Mouse (Mus musculus) forebrain, postnatal 0 days (tissue): ENCODE measurements around the gene Atf7ip. TPM values are rescaled to one million over a fixed set of nuclear protein-coding genes. Genes with fewer than 3 reads are reported as not detected.
A peak's percentile ranks its signal among the peaks of the same experiment; 100 is the strongest.

Experiments used
- ATAC-seq: fragments of 200-750 bp; cut with Nextera tagmentation; 2 replicates; pipeline ENCODE4 v1.8.0; 2017; ENCODE audit warnings: mild to moderate bottlenecking, moderate library complexity
- DNase-seq: peaks from one replicate; pipeline ENCODE4 v3.0.0-alpha.2; 2015
- H3K27ac ChIP-seq: fragments of 300-500 bp; sonication (generic); 2 replicates; pipeline ENCODE4 v1.5.1; 2014; ENCODE audit warnings: low read depth, mild to moderate bottlenecking, antibody characterized with exemption, low read length, moderate library complexity, mixed read lengths
- H3K27me3 ChIP-seq: fragments of 300-500 bp; sonication (generic); 2 replicates; pipeline ENCODE4 v1.6.1; 2014; ENCODE audit warnings: mild to moderate bottlenecking, low read length, mixed read lengths; ENCODE audit not compliant: insufficient read depth
- H3K36me3 ChIP-seq: fragments of 300-500 bp; sonication (generic); 2 replicates; pipeline ENCODE4 v1.6.1; 2014; ENCODE audit warnings: mild to moderate bottlenecking, moderate library complexity; ENCODE audit not compliant: insufficient read depth
- H3K4me1 ChIP-seq: fragments of 300-500 bp; sonication (generic); 2 replicates; pipeline ENCODE4 v1.6.1; 2014; ENCODE audit warnings: antibody characterized with exemption; ENCODE audit not compliant: insufficient read depth
- H3K4me2 ChIP-seq: fragments of 300-500 bp; sonication (generic); 2 replicates; pipeline ENCODE4 v1.6.1; 2014; ENCODE audit warnings: low read depth, mild to moderate bottlenecking, moderate library complexity
- H3K4me3 ChIP-seq: fragments of 300-500 bp; sonication (generic); 2 replicates; pipeline ENCODE4 v1.5.1; 2014; ENCODE audit warnings: low read depth, low read length, mixed read lengths
- H3K9ac ChIP-seq: fragments of 300-500 bp; sonication (generic); 2 replicates; pipeline ENCODE4 v1.6.1; 2014; ENCODE audit warnings: mild to moderate bottlenecking
- H3K9me3 ChIP-seq: fragments of 300-500 bp; sonication (generic); 2 replicates; pipeline ENCODE4 v1.6.1; 2016; ENCODE audit warnings: low read length
- CTCF ChIP-seq: sonication (generic); IDR thresholded peaks from 2 replicates; pipeline ENCODE4 v1.5.1; 2016; ENCODE audit warnings: antibody characterized with exemption, control low read depth, low read depth
- WGBS: fragments of 180-500 bp; shearing (Covaris S2); extraction: QIAGEN DNeasy Blood & Tissue Kit; methylation state at CpG from one replicate; pipeline ENCODE4 v1.1.7; 2014; 5-methylcytosine and 5-hydroxymethylcytosine counted together
- polyA plus RNA-seq: library from polyadenylated mRNA; unstranded; fragments of >200 nt; fragmentation: Nextera tagmentation; extraction: Ambion mirVana; gene quantifications from 2 replicates; pipeline ENCODE4 v1.2.1, GENCODE M21; 2015
- total RNA-seq: library from RNA; depleted of rRNA; stranded (reverse); fragments of >200 nt; gene quantifications from 2 replicates; pipeline ENCODE4 v1.2.3, GENCODE M21; 2014

The Atf7ip gene
- total and polyA plus RNA-seq, 2 experiments from 2014 or later = 23.5 to 54.8 TPM

- Histone ChIP-seq H3K9ac (no peak overlapping the region), H3K4me2 (no peak overlapping the region), H3K4me3 (no peak overlapping the region), H3K36me3 (no peaks in the 10 kb centered on the region), H3K4me1 (peaks cover 14% of the 10 kb centered on the region; the same call in 1 of the 2 replicates), H3K27me3 (no peaks in the 10 kb centered on the region), H3K27ac (peak overlapping the region; percentile 91), H3K9me3 (no peaks in the 10 kb centered on the region)
- 52% methylated on average over 14 of the region's 14 CpGs for WGBS
- peak; percentile 89 for TF ChIP-seq CTCF
- ATAC-seq (no peak), DNase-seq (peak; percentile 91)
These were observed 38.8 kb upstream of the Atf7ip start for GRCm38 (mm10) chr6:136466956-136467750.

- WGBS = 48% methylated on average over 5 of the region's 5 CpGs
- Histone ChIP-seq H3K27ac (peak overlapping the region; percentile 91), H3K4me3 (no peak overlapping the region), H3K4me1 (peaks cover 14% of the 10 kb centered on the region; the same call in 1 of the 2 replicates), H3K9ac (peak overlapping the region; percentile 2; the same call in 1 of the 2 replicates), H3K4me2 (no peak overlapping the region), H3K9me3 (no peaks in the 10 kb centered on the region), H3K27me3 (no peaks in the 10 kb centered on the region), H3K36me3 (no peaks in the 10 kb centered on the region)
- ATAC-seq (no peak), DNase-seq (no peak)
- no peak for TF ChIP-seq CTCF
These were observed 38.1 kb upstream of the Atf7ip start for GRCm38 (mm10) chr6:136467837-136468236.

GRCm38 (mm10) chr6:136468401-136468912 lies 37.5 kb upstream of the Atf7ip start:
- TF ChIP-seq CTCF = no peak
- ATAC-seq (peak; percentile 86), DNase-seq (peak; percentile 97)
- Histone ChIP-seq H3K4me2 (no peak overlapping the region), H3K9me3 (no peaks in the 10 kb centered on the region), H3K9ac (no peak overlapping the region), H3K36me3 (no peaks in the 10 kb centered on the region), H3K27ac (peak overlapping the region; percentile 91), H3K4me3 (no peak overlapping the region), H3K4me1 (peaks cover 14% of the 10 kb centered on the region; the same call in 1 of the 2 replicates), H3K27me3 (no peaks in the 10 kb centered on the region)
- WGBS = 3% methylated on average over 12 of the region's 12 CpGs

GRCm38 (mm10) chr6:136468974-136469792 lies 36.8 kb upstream of the Atf7ip start:
- 30% methylated on average over 12 of the region's 12 CpGs for WGBS
- no peak for TF ChIP-seq CTCF

GRCm38 (mm10) chr6:136469807-136470206 lies 36.2 kb upstream of the Atf7ip start:
- WGBS = 71% methylated on average over 9 of the region's 9 CpGs
- no peak for DNase-seq
- Histone ChIP-seq H3K27ac (peak overlapping the region; percentile 91), H3K36me3 (no peaks in the 10 kb centered on the region), H3K27me3 (no peaks in the 10 kb centered on the region), H3K4me1 (peaks cover 14% of the 10 kb centered on the region; the same call in 1 of the 2 replicates), H3K9ac (no peak overlapping the region), H3K4me2 (no peak overlapping the region), H3K9me3 (no peaks in the 10 kb centered on the region), H3K4me3 (no peak overlapping the region)
- no peak for ATAC-seq
- TF ChIP-seq CTCF = no peak

More at GRCm38 (mm10) chr6:136468974-136469792, 36.8 kb upstream of the Atf7ip start:
- peaks cover 14% of the 10 kb centered on the region; the same call in 1 of the 2 replicates for H3K4me1 ChIP-seq
- peak overlapping the region; percentile 91 for H3K27ac ChIP-seq
- ATAC-seq = no peak
- no peaks in the 10 kb centered on the region for H3K27me3 ChIP-seq
- H3K4me2 ChIP-seq = no peak overlapping the region
- H3K9me3 ChIP-seq = no peaks in the 10 kb centered on the region
- no peak for DNase-seq
- H3K36me3 ChIP-seq = no peaks in the 10 kb centered on the region
- H3K4me3 ChIP-seq = no peak overlapping the region
- no peak overlapping the region for H3K9ac ChIP-seq

GRCm38 (mm10) chr6:136470321-136471230 lies 35.4 kb upstream of the Atf7ip start:
- no peaks in the 10 kb centered on the region for H3K27me3 ChIP-seq
- DNase-seq (peak; percentile 88), ATAC-seq (peak; percentile 65)
- H3K9me3 ChIP-seq = no peaks in the 10 kb centered on the region
- H3K27ac ChIP-seq = peak overlapping the region; percentile 91
- WGBS = 4% methylated on average over 31 of the region's 31 CpGs
- H3K4me3 ChIP-seq = no peak overlapping the region
- peaks cover 14% of the 10 kb centered on the region; the same call in 1 of the 2 replicates for H3K4me1 ChIP-seq
- H3K36me3 ChIP-seq = no peaks in the 10 kb centered on the region
- no peak for TF ChIP-seq CTCF
- H3K9ac ChIP-seq = 0 out of 2 replicates have a peak overlapping the region, but pooled peaks have one; percentile 10
- H3K4me2 ChIP-seq = peak overlapping the region; percentile 13; the same call in 1 of the 2 replicates
